Mouse (Mus musculus): ENCODE measurements around the gene Gm8138.
"Not testable (repeated sequence)": the region's sequence is repeated elsewhere in the genome, so short reads cannot be mapped to it uniquely, and the experiment has no call there.

Gene Gm8138

DNA sequence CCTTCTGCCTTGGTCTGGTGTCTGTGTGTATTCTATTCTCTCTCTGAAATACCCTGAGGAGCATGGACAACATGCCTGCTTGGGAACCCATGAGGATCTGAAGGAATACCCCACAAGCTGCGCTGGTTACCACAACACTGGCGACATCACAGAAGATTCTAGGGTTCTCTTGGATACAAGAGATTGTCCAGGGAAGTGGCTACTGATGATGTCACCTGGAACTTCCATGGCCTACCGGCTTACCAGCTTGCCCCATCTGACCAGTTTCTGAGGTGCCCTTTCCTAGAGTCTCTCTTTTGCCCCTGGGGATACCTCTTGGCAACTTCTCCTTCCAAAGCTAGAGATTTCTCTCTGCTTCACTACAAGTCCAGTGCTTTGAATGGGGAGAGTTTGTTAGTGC, at the start of gene Gm8138:
Gene Gm8138 (minus strand): TSS at position 101 of the 400 bp plus-strand sequence.
- DNase-seq (ENCODE audit: low spot score in 2 of 2) = not testable (repeated sequence)

DNA sequence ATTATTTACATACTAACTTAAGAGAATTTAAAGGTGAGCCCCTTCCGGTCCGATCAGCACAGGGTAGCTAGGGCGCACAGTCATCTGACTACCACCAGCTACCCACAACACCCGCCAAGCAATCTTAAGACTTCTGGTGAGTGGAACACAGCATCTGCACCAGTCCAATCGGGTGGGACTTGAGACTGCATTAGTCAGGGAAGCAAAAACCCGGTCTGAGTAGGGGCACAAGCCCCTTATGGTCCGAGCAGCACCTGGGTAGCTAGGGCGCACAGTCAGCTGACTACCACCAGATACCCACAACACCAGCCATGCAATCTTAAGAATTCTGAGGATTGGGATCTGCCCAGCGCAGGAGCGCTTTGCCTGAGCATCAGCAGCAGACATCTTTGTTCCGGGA, 54.4 kb downstream of the Gm8138 start:
- not testable (repeated sequence) for DNase-seq (ENCODE audit: low spot score in 2 of 2)
